Mouse (Mus musculus) induced T-regulatory cell, adult 2 months (primary cell): ENCODE data around the gene Armc2.

ENCODE experiments used
- DNase-seq: peaks from one replicate; pipeline ENCODE4 v3.0.0-alpha.2; 2012; ENCODE audit warnings: low read depth

Armc2 gene

GRCm38 (mm10) chr10:41907473-41907872 is 110.8 kb downstream of the Armc2 start:
- DNase-seq: no peak

GRCm38 (mm10) chr10:41901864-41902263 is 116.4 kb downstream of the Armc2 start:
- DNase-seq: no peak

- no peak for DNase-seq
Measured at GRCm38 (mm10) chr10:41901456-41901855, 116.8 kb downstream of the Armc2 start.

- DNase-seq: no peak
Measured at GRCm38 (mm10) chr10:41896865-41897264, 121.4 kb downstream of the Armc2 start.

- no peak for DNase-seq
Measured at GRCm38 (mm10) chr10:41896425-41896824, 121.8 kb downstream of the Armc2 start.

- DNase-seq: no peak
Measured at GRCm38 (mm10) chr10:41893433-41894411, 124.5 kb downstream of the Armc2 start.

GRCm38 (mm10) chr10:41891312-41891711 is 126.9 kb downstream of the Armc2 start:
- DNase-seq: no peak

GRCm38 (mm10) chr10:41890537-41890936 is 127.7 kb downstream of the Armc2 start:
- no peak for DNase-seq

GRCm38 (mm10) chr10:41889566-41889965 is 128.7 kb downstream of the Armc2 start:
- no peak for DNase-seq

- peak; percentile 71 for DNase-seq
Measured at GRCm38 (mm10) chr10:41888365-41888941, 129.8 kb downstream of the Armc2 start.

GRCm38 (mm10) chr10:41887080-41887821 is 131.0 kb downstream of the Armc2 start:
- DNase-seq: peak; percentile 96

- DNase-seq: no peak
Measured at GRCm38 (mm10) chr10:41883741-41884575, 134.3 kb downstream of the Armc2 start.

- DNase-seq: no peak
Measured at GRCm38 (mm10) chr10:41881438-41881837, 136.8 kb downstream of the Armc2 start.

GRCm38 (mm10) chr10:41880777-41881176 is 137.5 kb downstream of the Armc2 start:
- peak; percentile 78 for DNase-seq

GRCm38 (mm10) chr10:41880206-41880605 is 138.0 kb downstream of the Armc2 start:
- no peak for DNase-seq

- no peak for DNase-seq
Measured at GRCm38 (mm10) chr10:41879675-41880074, 138.6 kb downstream of the Armc2 start.

GRCm38 (mm10) chr10:41878344-41878743 is 139.9 kb downstream of the Armc2 start:
- DNase-seq: no peak

- no peak for DNase-seq
Measured at GRCm38 (mm10) chr10:41875624-41876023, 142.6 kb downstream of the Armc2 start.

GRCm38 (mm10) chr10:41871564-41871963 is 146.7 kb downstream of the Armc2 start:
- DNase-seq: no peak

GRCm38 (mm10) chr10:41870101-41870500 is 148.1 kb downstream of the Armc2 start:
- DNase-seq: no peak

GRCm38 (mm10) chr10:41867956-41868355 is 150.3 kb downstream of the Armc2 start:
- DNase-seq: no peak

- DNase-seq: no peak
Measured at GRCm38 (mm10) chr10:41866838-41867154, 151.4 kb downstream of the Armc2 start.
